Mouse (Mus musculus): ENCODE measurements around the gene Tsc22d1.

The Tsc22d1 gene

GRCm38 (mm10) chr14:76487609-76488008, 72.8 kb downstream of the Tsc22d1 start:
- no peak for DNase-seq (ENCODE audit: low read depth)

- DNase-seq (ENCODE audit: low read depth) = no peak
These were observed 73.6 kb downstream of the Tsc22d1 start for GRCm38 (mm10) chr14:76488101-76489044.

- DNase-seq (ENCODE audit: low read depth) = no peak
These were observed 74.4 kb downstream of the Tsc22d1 start for GRCm38 (mm10) chr14:76489128-76489527.

- DNase-seq (ENCODE audit: low read depth) = no peak
These were observed 80.3 kb downstream of the Tsc22d1 start for GRCm38 (mm10) chr14:76495022-76495421.

- DNase-seq (ENCODE audit: low read depth) = no peak
These were observed 82.4 kb downstream of the Tsc22d1 start for GRCm38 (mm10) chr14:76497187-76497586.

GRCm38 (mm10) chr14:76498210-76498609, 83.4 kb downstream of the Tsc22d1 start:
- no peak for DNase-seq (ENCODE audit: low read depth)

- DNase-seq (ENCODE audit: low read depth) = no peak
These were observed 84.7 kb downstream of the Tsc22d1 start for GRCm38 (mm10) chr14:76499492-76499891.

- DNase-seq (ENCODE audit: low read depth) = no peak
These were observed 85.3 kb downstream of the Tsc22d1 start for GRCm38 (mm10) chr14:76500036-76500435.

GRCm38 (mm10) chr14:76503231-76503851, 88.6 kb downstream of the Tsc22d1 start:
- DNase-seq (ENCODE audit: low read depth) = peak; percentile 62

- peak; percentile 78 for DNase-seq (ENCODE audit: low read depth)
These were observed 89.5 kb downstream of the Tsc22d1 start for GRCm38 (mm10) chr14:76504121-76504737.

- DNase-seq (ENCODE audit: low read depth) = no peak
These were observed 90.3 kb downstream of the Tsc22d1 start for GRCm38 (mm10) chr14:76505101-76505438.

GRCm38 (mm10) chr14:76505439-76506220, 90.9 kb downstream of the Tsc22d1 start:
- peak; percentile 81 for DNase-seq (ENCODE audit: low read depth)

- no peak for DNase-seq (ENCODE audit: low read depth)
These were observed 91.9 kb downstream of the Tsc22d1 start for GRCm38 (mm10) chr14:76506425-76507205.

- no peak for DNase-seq (ENCODE audit: low read depth)
These were observed 92.6 kb downstream of the Tsc22d1 start for GRCm38 (mm10) chr14:76507357-76507756.

GRCm38 (mm10) chr14:76507804-76508500, 93.2 kb downstream of the Tsc22d1 start:
- DNase-seq (ENCODE audit: low read depth) = no peak

GRCm38 (mm10) chr14:76508701-76509100, 93.9 kb downstream of the Tsc22d1 start:
- DNase-seq (ENCODE audit: low read depth) = no peak

- DNase-seq (ENCODE audit: low read depth) = no peak
These were observed 97.2 kb downstream of the Tsc22d1 start for GRCm38 (mm10) chr14:76511971-76512370.

- DNase-seq (ENCODE audit: low read depth) = no peak
These were observed 98.8 kb downstream of the Tsc22d1 start for GRCm38 (mm10) chr14:76513395-76514049.

GRCm38 (mm10) chr14:76514050-76514585, 99.4 kb downstream of the Tsc22d1 start:
- DNase-seq (ENCODE audit: low read depth) = no peak

GRCm38 (mm10) chr14:76515620-76516019, 100.9 kb downstream of the Tsc22d1 start:
- DNase-seq (ENCODE audit: low read depth) = no peak

All from c-Kit-positive CD71-negative TER-119-negative erythroid progenitor cells, embryonic 14.5 days (primary cell).